Mouse (Mus musculus): ENCODE measurements around the gene Spint4. TPM values are rescaled to one million over a fixed set of nuclear protein-coding genes. Genes with fewer than 3 reads are reported as not detected.
"Not testable (repeated sequence)": the region's sequence is repeated elsewhere in the genome, so short reads cannot be mapped to it uniquely, and the experiment has no call there.

The Spint4 gene
- total RNA-seq (2017) = not detected in 3 replicates

- ATAC-seq (replicated peaks; ENCODE audit: insufficient number of reproducible peaks, low FRiP score, low TSS enrichment, poor library complexity, severe bottlenecking) = no peak
Measured at GRCm38 (mm10) chr2:164698201-164698600, at the start of gene Spint4. Gene Spint4 (plus strand): TSS chr2:164698501.

GRCm38 (mm10) chr2:164655858-164656257, 42.4 kb upstream of the Spint4 start, which contains the start of gene Wfdc10:
Gene Wfdc10 (plus strand): TSS chr2:164656046.
- ATAC-seq (replicated peaks; ENCODE audit: insufficient number of reproducible peaks, low FRiP score, low TSS enrichment, poor library complexity, severe bottlenecking) = peak; percentile 79

DNA sequence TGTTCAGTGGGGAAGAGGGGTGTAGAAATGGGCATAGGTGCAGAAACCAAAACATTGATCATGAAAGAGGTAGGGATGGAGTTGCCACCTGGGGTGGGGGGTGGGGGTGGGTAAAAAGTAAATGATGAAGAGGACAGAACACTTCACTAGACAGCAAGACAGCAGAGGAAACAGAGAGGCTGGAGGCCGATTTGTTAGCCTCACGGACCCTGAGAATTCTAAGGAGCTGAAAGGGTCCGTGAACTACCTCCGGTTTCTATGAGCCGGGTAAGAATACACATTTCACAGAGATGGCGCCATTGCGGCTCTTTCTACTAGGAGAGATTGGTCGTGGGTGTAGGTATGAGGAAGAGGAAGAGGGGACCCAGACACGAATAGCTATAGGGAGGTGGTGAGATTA, 41.8 kb upstream of the Spint4 start, which contains the start of gene Wfdc9:
Gene Wfdc9 (minus strand): TSS at position 101 of the 400 bp plus-strand sequence.
- ATAC-seq (replicated peaks; ENCODE audit: insufficient number of reproducible peaks, low FRiP score, low TSS enrichment, poor library complexity, severe bottlenecking) = no peak

- ATAC-seq (replicated peaks; ENCODE audit: insufficient number of reproducible peaks, low FRiP score, low TSS enrichment, poor library complexity, severe bottlenecking) = no peak
Measured at GRCm38 (mm10) chr2:164664851-164665250, 33.5 kb upstream of the Spint4 start.

- no peak for ATAC-seq (replicated peaks; ENCODE audit: insufficient number of reproducible peaks, low FRiP score, low TSS enrichment, poor library complexity, severe bottlenecking)
Measured at GRCm38 (mm10) chr2:164670261-164670660, 28.0 kb upstream of the Spint4 start.

DNA sequence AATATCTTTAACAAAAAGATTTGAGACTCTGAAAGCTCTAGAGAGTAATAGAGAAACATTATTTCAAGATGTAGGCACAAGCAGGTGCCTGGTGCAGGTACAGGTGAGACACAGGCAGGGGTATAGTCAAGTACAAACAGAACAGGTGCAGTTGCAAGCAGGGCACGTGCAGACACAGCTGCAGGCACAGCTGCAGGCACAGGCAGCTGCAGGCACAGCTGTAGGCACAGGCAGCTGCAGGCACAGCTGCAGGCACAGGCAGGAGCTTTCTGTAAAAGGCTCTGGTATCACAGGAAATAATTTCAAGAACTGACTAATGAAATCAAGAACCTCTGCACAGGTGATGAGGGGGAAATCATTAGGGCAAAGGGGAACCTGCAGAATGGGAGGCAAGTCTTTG, 27.4 kb upstream of the Spint4 start:
- ATAC-seq (replicated peaks; ENCODE audit: insufficient number of reproducible peaks, low FRiP score, low TSS enrichment, poor library complexity, severe bottlenecking) = no peak

DNA sequence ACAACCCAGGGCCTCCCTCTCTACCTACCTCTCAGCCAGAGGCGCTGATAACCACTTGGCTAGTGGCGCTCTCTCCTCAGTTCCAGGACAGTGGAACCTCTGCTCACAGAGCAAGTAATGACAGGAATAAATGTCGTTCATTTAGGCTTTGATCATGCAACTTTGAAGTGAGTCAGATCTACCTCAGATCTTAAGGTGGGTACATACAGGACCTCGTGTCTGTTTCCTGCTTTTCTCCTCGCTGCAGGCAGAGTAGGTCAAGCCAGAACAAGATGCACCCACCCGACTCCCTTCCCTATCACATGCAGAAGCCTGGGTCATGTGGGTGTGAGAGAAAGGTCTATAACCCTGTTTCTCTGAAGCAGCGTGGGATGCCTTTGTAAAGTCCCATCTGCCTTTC, 24.3 kb upstream of the Spint4 start, which contains the start of gene Wfdc11:
Gene Wfdc11 (minus strand): TSS at position 101 of the 400 bp plus-strand sequence.
- no peak for ATAC-seq (replicated peaks; ENCODE audit: insufficient number of reproducible peaks, low FRiP score, low TSS enrichment, poor library complexity, severe bottlenecking)

- ATAC-seq (replicated peaks; ENCODE audit: insufficient number of reproducible peaks, low FRiP score, low TSS enrichment, poor library complexity, severe bottlenecking) = no peak
Measured at GRCm38 (mm10) chr2:164676103-164676502, 22.2 kb upstream of the Spint4 start.

DNA sequence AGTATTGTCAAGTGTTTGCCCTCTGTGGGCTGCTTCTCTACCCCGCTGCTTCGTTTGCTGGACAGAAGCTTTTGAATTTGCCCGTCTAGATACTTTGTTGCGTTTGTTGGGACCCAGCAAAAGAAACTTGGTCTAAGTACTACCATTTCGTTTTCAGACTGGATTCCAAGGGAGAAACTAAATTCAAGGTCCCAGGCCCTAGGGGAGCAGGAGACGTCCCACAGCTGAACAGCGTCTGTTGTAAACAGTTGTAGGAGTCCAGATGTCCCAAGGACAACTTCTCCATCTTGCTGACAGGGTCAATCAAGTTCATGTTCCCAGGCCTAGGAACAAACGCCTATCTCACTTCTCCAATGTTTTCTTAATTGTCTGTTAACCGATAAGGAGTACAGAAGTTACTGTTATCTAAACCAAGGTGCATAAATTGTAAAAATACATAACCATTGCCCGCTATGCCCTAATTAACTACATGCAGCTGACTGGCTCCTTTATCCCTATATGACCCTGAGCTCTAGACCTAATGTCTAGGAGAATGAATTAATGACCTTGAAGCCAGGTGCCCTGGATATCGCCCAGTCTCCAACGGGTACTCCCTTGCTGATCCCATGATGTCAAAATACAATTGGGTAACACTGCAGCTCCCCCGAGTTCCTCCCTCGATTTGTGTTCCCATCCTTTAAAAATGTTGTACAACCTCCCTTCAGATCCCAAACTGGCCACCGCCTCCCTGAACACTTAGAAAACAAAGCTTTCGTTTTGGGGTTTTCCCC, 21.2 kb upstream of the Spint4 start:
- no peak for ATAC-seq (replicated peaks; ENCODE audit: insufficient number of reproducible peaks, low FRiP score, low TSS enrichment, poor library complexity, severe bottlenecking)

GRCm38 (mm10) chr2:164678848-164679625, 19.3 kb upstream of the Spint4 start:
- peak; percentile 68; the same call in 1 of the 2 replicates for ATAC-seq (replicated peaks; ENCODE audit: insufficient number of reproducible peaks, low FRiP score, low TSS enrichment, poor library complexity, severe bottlenecking)

- 0 out of 2 replicates have a peak, but pooled peaks have one; percentile 31 for ATAC-seq (replicated peaks; ENCODE audit: insufficient number of reproducible peaks, low FRiP score, low TSS enrichment, poor library complexity, severe bottlenecking)
Measured at GRCm38 (mm10) chr2:164679906-164680305, 18.4 kb upstream of the Spint4 start.

DNA sequence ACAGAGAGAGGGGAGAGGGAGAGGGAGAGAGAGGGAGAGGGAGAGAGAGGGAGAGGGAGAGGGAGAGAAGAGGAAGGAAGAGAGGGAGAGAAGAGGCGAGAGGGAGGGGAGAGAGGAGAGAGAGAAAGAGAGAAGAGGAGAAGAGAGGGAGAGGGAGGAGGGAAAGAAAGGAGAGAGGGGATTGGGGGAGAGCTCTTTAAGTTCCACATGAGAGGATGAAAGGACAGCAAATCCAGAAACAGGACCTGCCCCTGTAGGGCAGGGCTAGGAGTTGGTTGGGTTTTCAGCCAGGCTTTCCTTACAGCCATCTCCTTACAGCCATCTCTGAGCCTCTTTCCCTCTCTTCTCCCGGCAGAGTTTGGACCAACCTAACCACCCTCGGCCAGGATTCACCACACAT, 13.5 kb upstream of the Spint4 start, which contains the start of gene Wfdc13:
Gene Wfdc13 (plus strand): TSS at position 301 of the 400 bp plus-strand sequence.
- ATAC-seq (replicated peaks; ENCODE audit: insufficient number of reproducible peaks, low FRiP score, low TSS enrichment, poor library complexity, severe bottlenecking) = no peak

DNA sequence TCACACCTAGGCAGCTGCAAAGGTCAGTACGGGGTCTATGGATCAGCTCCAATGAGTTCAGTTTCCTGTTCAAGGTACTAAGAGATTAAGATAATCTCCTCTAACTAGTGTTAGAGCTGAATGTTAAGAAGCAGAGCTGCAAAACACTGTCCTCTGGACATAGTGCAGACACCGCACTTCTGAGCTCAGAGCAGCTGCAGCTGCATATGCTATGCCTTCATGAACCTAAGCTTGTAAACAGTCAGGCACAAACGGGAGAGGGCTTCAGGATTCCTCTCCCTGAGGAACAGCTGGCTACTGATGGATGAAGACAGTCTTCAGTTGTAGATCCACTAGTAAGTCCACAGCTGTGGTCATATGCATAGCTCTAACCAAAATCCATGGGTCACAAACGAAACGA, 2.7 kb downstream of the Spint4 start:
- no peak for ATAC-seq (replicated peaks; ENCODE audit: insufficient number of reproducible peaks, low FRiP score, low TSS enrichment, poor library complexity, severe bottlenecking)

- ATAC-seq (replicated peaks; ENCODE audit: insufficient number of reproducible peaks, low FRiP score, low TSS enrichment, poor library complexity, severe bottlenecking) = no peak
Measured at GRCm38 (mm10) chr2:164701761-164702160, 3.5 kb downstream of the Spint4 start.

DNA sequence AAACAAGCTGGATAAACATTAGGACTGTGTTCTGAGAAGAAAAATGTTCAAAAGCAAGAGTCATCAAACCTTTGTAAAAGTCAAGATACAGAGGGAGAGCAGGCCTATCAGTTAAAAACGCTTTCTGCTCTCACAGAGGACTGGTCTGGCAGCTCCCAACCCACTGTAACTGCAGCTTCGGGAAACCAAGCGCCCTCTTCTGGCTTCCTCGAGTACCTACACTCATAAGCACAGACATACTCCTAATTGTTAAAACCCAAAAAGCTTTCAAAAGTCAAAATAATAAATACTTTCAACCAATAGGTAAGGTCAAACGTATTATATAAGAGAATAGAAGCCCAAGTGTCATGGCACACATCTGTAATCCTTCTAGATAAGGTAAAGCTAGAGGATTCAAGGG, 5.9 kb downstream of the Spint4 start:
- ATAC-seq (replicated peaks; ENCODE audit: insufficient number of reproducible peaks, low FRiP score, low TSS enrichment, poor library complexity, severe bottlenecking) = no peak

GRCm38 (mm10) chr2:164705328-164705727, 7.0 kb downstream of the Spint4 start:
- ATAC-seq (replicated peaks; ENCODE audit: insufficient number of reproducible peaks, low FRiP score, low TSS enrichment, poor library complexity, severe bottlenecking) = no peak

DNA sequence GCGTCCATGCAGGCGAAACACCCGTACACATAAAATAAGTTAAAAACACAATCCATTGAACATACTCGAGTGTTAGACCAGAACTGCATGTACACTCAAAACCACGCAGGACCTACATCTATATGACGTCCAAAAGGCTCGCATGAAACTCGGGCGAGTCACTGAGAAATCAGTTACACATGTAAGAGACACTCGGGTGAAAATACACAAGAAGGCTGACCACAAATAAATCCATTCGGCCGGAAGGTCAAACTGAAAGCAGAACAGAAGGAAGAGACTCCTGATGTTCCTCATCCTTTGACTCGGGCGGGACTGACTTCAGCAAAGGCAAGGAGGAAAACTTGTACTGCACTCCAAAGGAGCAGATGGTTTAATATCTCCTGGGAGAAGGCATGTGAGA, 7.7 kb downstream of the Spint4 start:
- no peak for ATAC-seq (replicated peaks; ENCODE audit: insufficient number of reproducible peaks, low FRiP score, low TSS enrichment, poor library complexity, severe bottlenecking)

DNA sequence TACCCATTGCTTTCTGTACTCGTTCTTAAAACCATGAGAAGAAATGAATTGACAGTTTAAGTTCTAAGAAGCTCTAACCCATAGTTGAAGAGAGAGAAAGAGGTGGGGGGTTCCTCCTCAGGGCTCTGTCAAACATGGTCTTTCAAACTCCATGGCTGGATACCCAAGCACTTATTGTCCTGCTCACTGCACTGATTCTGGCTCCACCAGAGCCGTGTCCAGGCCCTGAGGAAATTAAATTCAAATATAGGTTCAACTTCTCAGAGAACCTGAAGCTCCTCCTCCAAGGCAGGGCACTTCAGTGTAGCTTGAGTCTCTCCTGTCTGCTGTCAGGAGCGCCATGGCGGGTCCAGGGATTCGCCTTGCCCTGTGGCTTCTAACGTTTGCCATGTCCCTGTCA, 16.7 kb downstream of the Spint4 start, which contains the start of gene Spint5:
Gene Spint5 (plus strand): TSS at position 301 of the 400 bp plus-strand sequence.
- no peak for ATAC-seq (replicated peaks; ENCODE audit: insufficient number of reproducible peaks, low FRiP score, low TSS enrichment, poor library complexity, severe bottlenecking)

DNA sequence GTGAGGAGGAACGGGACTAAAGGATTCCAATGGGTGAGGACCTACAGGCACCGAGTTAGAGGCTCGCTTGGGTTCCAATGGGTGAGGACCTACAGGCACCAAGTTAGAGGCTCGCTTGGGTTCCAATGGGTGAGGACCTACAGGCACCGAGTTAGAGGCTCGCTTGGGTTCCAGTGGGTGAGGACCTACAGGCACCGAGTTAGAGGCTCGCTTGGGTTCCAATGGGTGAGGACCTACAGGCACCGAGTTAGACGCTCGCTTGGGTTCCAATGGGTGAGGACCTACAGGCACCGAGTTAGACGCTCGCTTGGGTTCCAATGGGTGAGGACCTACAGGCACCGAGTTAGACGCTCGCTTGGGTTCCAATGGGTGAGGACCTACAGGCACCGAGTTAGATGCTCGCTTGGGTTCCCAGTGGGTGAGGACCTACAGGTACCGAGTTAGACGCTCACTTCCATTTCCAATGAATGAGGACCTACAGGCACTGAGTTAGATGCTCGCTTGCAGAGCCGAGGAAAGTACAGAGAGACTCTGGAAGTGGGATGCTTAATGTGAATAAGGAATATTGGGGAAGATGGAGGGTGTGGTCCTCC, 18.0 kb downstream of the Spint4 start:
- ATAC-seq (replicated peaks; ENCODE audit: insufficient number of reproducible peaks, low FRiP score, low TSS enrichment, poor library complexity, severe bottlenecking) = not testable (repeated sequence)
